Mouse (Mus musculus): ENCODE results near the gene Usp40. TPM values are rescaled to one million over a fixed set of nuclear protein-coding genes. Genes with fewer than 3 reads are reported as not detected.

The Usp40 gene
- polyA plus RNA-seq, 1 experiment from 2014 or later: 54.0 TPM

DNA sequence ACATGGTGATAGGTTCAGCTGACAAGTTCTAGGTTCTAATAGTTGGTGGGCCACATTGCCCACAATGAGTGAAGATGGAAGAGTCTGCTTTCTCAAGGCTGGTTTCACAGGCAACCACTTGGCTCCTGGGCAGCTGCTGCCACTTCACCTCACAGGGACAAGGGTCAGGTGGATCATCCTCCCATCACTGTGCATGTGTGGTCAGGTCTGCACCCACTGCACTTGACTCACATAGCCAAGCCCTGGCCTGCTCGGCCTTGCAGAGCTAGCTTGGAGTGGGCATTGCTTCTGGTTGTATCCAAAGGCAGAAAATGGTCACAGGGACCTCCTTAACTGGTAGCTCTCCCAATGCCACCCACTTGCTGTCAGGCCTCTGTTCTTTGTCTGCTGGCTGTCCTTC, 66.6 kb downstream of the Usp40 start:
- H3K4me2 ChIP-seq: no peak overlapping the region
- H3K27me3 ChIP-seq: no peaks in the 10 kb centered on the region
- no peak overlapping the region for H3K9ac ChIP-seq
- H3K36me3 ChIP-seq: peaks cover 100% of the 10 kb centered on the region
- ATAC-seq (ENCODE audit: insufficient number of reproducible peaks, insufficient read depth, low FRiP score, low TSS enrichment, low read depth): no peak
- H3K27ac ChIP-seq: no peak overlapping the region
- H3K9me3 ChIP-seq: no peaks in the 10 kb centered on the region
- no peaks in the 10 kb centered on the region for H3K4me1 ChIP-seq
- WGBS: 81% methylated on average over 1 of the region's 1 CpGs
- H3K4me3 ChIP-seq: no peak overlapping the region

DNA sequence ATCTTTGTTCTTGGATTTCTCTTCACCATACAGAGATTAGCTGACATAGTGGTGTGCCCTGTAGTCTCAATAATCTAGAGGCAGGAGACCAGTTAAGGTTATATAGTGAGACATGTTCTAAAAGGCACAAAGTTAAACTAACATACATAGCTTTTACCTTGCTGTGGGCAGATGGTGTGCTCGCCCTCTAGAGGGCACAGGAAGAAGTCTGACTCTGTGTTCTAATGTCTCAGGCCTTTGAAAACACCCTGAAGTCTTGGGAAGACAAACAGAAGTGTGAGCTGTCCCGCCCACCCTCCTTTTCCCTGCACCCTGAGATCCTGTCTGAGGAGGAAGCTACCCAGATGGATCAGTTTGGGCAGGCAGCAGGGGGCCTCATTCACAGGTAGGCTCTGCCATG, 71.8 kb downstream of the Usp40 start:
- Histone ChIP-seq H3K36me3 (peaks cover 88% of the 10 kb centered on the region), H3K4me2 (no peak overlapping the region), H3K27ac (no peak overlapping the region), H3K27me3 (no peaks in the 10 kb centered on the region), H3K4me3 (no peak overlapping the region), H3K9me3 (no peaks in the 10 kb centered on the region), H3K4me1 (no peaks in the 10 kb centered on the region), H3K9ac (no peak overlapping the region)
- WGBS: 50% methylated on average over 2 of the region's 2 CpGs
- ATAC-seq (ENCODE audit: insufficient number of reproducible peaks, insufficient read depth, low FRiP score, low TSS enrichment, low read depth): no peak

DNA sequence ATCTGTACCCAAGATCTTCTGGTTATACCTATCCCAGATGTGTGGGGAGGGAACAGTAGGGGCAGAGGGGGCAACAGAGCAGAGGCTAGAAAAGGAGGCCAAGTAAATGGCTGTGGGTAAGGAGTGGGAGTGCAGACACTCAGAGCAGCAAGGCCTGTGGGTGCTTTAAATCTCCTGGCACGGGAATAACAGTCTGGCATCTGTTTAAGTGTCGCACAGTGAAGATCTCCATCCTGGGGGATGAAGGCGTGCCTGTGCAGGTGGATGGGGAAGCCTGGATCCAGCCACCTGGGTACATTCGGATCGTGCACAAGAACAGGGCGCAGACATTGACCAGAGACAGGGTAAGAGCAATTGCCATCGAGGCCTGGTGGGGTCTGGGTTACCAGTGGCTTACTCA, 72.3 kb downstream of the Usp40 start:
- Histone ChIP-seq H3K9ac (no peak overlapping the region), H3K27ac (no peak overlapping the region), H3K4me2 (no peak overlapping the region), H3K27me3 (no peaks in the 10 kb centered on the region), H3K9me3 (no peaks in the 10 kb centered on the region), H3K36me3 (peaks cover 88% of the 10 kb centered on the region), H3K4me1 (no peaks in the 10 kb centered on the region), H3K4me3 (no peak overlapping the region)
- 88% methylated on average over 7 of the region's 7 CpGs for WGBS
- no peak for ATAC-seq (ENCODE audit: insufficient number of reproducible peaks, insufficient read depth, low FRiP score, low TSS enrichment, low read depth)

DNA sequence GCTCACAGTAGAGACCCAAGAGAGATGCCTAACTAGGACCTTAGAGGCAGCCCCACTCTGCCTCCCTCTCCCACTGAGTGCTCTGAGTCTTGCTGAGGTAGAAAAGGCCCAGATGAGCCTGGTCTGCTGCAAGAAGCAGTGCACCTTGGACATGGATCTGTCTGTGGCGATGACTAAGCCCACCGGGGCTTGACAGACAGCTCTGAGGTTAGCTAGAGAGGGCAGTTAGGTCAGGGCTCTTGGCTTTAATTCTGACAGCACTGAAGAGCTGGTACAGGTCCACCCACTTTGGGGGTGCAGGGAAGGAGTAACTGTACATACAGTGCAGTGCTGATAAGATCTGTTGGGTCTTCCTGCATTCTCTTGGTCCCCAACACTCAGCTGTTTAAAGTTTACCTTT, 72.8 kb downstream of the Usp40 start:
- H3K4me1 ChIP-seq: no peaks in the 10 kb centered on the region
- no peak for ATAC-seq (ENCODE audit: insufficient number of reproducible peaks, insufficient read depth, low FRiP score, low TSS enrichment, low read depth)
- no peak overlapping the region for H3K9ac ChIP-seq
- H3K9me3 ChIP-seq: no peaks in the 10 kb centered on the region
- no peak overlapping the region for H3K27ac ChIP-seq
- H3K4me3 ChIP-seq: no peak overlapping the region
- H3K36me3 ChIP-seq: peaks cover 88% of the 10 kb centered on the region
- H3K4me2 ChIP-seq: no peak overlapping the region
- no peaks in the 10 kb centered on the region for H3K27me3 ChIP-seq
- 87% methylated on average over 2 of the region's 2 CpGs for WGBS

DNA sequence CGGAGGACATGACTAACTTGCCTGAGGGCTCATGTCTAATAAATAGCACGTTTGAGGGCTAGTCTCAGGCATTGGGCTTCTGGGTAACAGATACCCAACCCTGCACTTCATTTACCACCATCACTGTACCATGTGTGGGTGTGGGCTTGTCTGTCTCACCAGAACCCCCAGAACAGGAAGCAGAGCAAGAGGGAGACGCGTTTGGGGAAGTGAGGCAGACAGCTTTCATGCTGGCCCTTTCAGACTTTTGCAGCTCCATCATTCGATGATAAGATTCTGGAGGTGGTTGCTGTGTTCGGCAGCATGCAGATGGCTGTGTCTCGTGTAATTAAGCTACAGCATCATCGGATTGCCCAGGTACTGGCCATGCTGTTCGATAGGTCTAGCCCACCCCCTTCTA, 73.3 kb downstream of the Usp40 start:
- H3K4me3 ChIP-seq: no peak overlapping the region
- no peak for ATAC-seq (ENCODE audit: insufficient number of reproducible peaks, insufficient read depth, low FRiP score, low TSS enrichment, low read depth)
- peaks cover 87% of the 10 kb centered on the region for H3K36me3 ChIP-seq
- H3K9ac ChIP-seq: no peak overlapping the region
- no peaks in the 10 kb centered on the region for H3K27me3 ChIP-seq
- H3K9me3 ChIP-seq: no peaks in the 10 kb centered on the region
- H3K4me1 ChIP-seq: no peaks in the 10 kb centered on the region
- no peak overlapping the region for H3K4me2 ChIP-seq
- no peak overlapping the region for H3K27ac ChIP-seq
- 75% methylated on average over 9 of the region's 9 CpGs for WGBS

DNA sequence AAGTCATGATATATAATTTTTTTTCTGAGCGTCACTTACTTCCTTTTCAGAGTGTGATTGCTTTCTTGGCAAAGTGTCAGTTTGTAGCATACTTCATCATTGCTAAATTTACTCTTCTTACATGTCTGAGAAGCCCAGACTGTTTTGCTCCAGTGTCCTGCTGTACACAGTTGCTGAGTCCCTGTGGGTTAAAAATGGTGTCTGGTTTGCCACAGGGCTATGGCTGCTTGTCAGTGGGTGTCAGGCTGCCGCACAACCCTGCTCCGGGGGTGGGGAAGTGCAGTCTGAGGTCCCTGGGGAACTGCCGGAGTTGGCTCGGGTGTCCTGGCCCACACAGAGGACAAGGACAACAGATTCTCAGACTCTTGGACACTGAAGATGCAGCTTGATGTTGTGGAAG, 75.3 kb downstream of the Usp40 start:
- no peak overlapping the region for H3K4me3 ChIP-seq
- peaks cover 80% of the 10 kb centered on the region for H3K36me3 ChIP-seq
- no peaks in the 10 kb centered on the region for H3K27me3 ChIP-seq
- ATAC-seq (ENCODE audit: insufficient number of reproducible peaks, insufficient read depth, low FRiP score, low TSS enrichment, low read depth): no peak
- H3K4me1 ChIP-seq: no peaks in the 10 kb centered on the region
- no peaks in the 10 kb centered on the region for H3K9me3 ChIP-seq
- H3K27ac ChIP-seq: no peak overlapping the region
- 71% methylated on average over 5 of the region's 5 CpGs for WGBS
- H3K9ac ChIP-seq: no peak overlapping the region
- no peak overlapping the region for H3K4me2 ChIP-seq

DNA sequence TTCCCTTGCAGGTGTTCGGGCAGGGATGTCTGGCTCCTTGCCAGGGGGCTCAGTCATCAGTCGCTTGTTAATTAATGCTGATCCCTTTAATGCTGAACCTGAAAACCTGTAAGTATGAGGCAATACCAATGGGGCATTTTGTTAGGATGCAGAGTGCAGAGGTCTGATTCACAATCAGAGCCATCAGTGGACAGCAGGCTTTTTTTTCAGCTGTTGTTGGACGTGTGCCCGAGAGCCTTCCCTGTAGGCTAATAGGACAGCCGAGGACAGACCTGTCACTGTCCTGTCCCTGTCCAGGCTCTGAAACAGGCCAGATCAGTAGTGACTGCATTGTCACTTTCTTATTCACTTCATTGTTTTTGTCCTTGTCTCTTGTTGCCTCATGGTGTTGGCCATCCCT, 78.6 kb downstream of the Usp40 start:
- WGBS: 76% methylated on average over 5 of the region's 5 CpGs
- Histone ChIP-seq H3K9me3 (no peaks in the 10 kb centered on the region), H3K27me3 (no peaks in the 10 kb centered on the region), H3K9ac (no peak overlapping the region), H3K4me2 (no peak overlapping the region), H3K4me3 (no peak overlapping the region), H3K4me1 (no peaks in the 10 kb centered on the region), H3K36me3 (peaks cover 81% of the 10 kb centered on the region), H3K27ac (no peak overlapping the region)
- ATAC-seq (ENCODE audit: insufficient number of reproducible peaks, insufficient read depth, low FRiP score, low TSS enrichment, low read depth): no peak

DNA sequence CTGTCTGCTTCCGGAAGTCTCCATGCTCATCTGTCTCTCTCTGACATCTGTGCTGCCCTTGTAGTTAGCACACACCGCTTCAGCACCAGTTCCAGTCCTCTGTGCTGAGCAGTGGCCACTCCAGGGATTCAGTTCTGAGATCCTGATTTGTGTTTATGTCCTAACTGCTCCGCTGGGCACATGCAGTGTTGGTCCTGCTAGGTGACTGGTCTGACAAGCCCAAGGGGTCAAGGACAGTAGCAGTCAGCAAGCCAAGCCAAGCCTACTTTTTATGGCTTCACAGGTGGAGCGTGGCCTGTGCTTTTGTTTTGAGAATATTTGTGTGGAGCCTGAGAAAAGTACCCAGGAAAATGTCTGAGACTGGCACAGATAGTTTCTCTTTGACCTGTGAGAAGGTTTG, 83.5 kb downstream of the Usp40 start:
- H3K27me3 ChIP-seq: no peaks in the 10 kb centered on the region

DNA sequence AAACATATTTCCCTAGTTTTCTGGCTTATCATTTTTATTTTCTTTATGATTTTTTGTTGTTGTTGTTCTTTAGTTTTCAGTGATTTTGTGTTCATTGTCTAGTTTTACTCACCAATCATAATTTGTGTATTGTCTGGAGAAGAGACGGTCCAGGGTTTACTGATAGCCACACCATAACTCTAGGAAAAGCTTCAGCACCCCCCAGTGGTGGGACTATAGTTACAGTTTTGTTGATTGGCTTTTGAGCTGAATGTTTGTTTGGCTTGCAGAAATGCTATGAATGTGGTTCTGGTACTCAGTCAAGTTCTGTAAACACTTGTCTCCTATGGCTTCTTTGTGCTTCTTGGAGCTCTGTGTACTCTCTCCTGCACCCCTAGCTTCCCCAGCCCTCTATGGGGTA, 85.7 kb downstream of the Usp40 start:
- Histone ChIP-seq H3K36me3 (peaks cover 81% of the 10 kb centered on the region), H3K27ac (no peak overlapping the region), H3K4me2 (no peak overlapping the region), H3K27me3 (no peaks in the 10 kb centered on the region), H3K9ac (no peak overlapping the region), H3K9me3 (no peaks in the 10 kb centered on the region), H3K4me1 (no peaks in the 10 kb centered on the region), H3K4me3 (no peak overlapping the region)
- no peak for ATAC-seq (ENCODE audit: insufficient number of reproducible peaks, insufficient read depth, low FRiP score, low TSS enrichment, low read depth)
- WGBS: 50% methylated on average over 1 of the region's 1 CpGs

More for the DNA sequence above, 83.5 kb downstream of the Usp40 start:
- no peaks in the 10 kb centered on the region for H3K9me3 ChIP-seq
- no peak overlapping the region for H3K27ac ChIP-seq
- H3K36me3 ChIP-seq: peaks cover 77% of the 10 kb centered on the region
- H3K4me3 ChIP-seq: no peak overlapping the region
- no peak overlapping the region for H3K4me2 ChIP-seq
- no peak overlapping the region for H3K9ac ChIP-seq
- 91% methylated on average over 4 of the region's 4 CpGs for WGBS
- no peak for ATAC-seq (ENCODE audit: insufficient number of reproducible peaks, insufficient read depth, low FRiP score, low TSS enrichment, low read depth)
- no peaks in the 10 kb centered on the region for H3K4me1 ChIP-seq

DNA sequence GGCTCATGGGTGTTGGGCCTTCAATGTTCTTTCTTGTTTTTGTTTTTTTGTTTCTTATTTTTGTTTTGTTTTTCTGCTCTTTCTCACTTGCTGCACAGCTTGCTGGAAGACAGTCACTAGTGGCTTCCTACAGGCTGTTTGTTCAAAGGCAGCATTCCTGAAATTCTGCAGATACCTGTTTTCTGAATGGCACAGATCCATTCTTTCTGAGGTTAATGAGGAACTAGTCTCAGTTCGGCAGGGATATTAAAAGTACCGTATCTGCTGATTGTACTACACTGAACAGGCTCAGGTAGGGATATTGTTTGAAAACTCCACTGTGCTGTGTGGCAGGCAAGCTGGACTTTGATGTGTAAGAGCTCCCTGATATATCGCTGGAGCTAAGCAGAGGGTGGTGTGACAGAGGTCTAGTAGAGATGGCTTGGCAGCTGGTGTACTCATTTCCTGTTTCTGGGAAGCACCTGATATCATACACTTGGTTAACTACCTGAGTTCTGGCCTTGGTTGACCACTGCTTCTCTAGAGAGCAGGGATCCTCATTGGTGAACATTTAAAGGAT, 88.2 kb downstream of the Usp40 start:
- H3K9me3 ChIP-seq: no peaks in the 10 kb centered on the region
- 85% methylated on average over 3 of the region's 3 CpGs for WGBS
- no peak overlapping the region for H3K27ac ChIP-seq
- no peaks in the 10 kb centered on the region for H3K4me1 ChIP-seq
- H3K27me3 ChIP-seq: no peaks in the 10 kb centered on the region
- no peak overlapping the region for H3K9ac ChIP-seq
- H3K36me3 ChIP-seq: peaks cover 76% of the 10 kb centered on the region
- H3K4me2 ChIP-seq: no peak overlapping the region
- ATAC-seq (ENCODE audit: insufficient number of reproducible peaks, insufficient read depth, low FRiP score, low TSS enrichment, low read depth): no peak
- no peak overlapping the region for H3K4me3 ChIP-seq

DNA sequence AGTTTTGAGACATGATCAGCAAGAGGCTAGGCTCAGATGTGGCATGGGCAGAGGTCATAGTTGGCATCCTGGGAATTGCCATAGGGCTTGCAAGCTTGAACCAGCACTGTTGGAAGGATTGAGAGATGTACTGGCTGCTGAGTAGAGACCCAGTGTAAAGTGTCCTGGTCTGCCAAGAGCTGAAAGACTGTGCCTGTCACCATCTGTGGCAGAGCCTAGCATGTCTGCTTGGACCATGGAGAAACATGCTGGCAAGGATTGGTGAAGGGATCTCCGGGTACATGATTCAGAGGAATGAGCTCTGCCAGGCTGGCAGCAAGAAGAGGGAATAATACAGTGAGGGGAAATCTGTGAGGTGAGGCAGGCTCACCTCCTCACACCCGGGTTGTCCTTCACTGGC, 90.3 kb downstream of the Usp40 start:
- Histone ChIP-seq H3K4me2 (no peak overlapping the region), H3K9ac (no peak overlapping the region), H3K4me3 (no peak overlapping the region), H3K27me3 (no peaks in the 10 kb centered on the region), H3K9me3 (no peaks in the 10 kb centered on the region), H3K4me1 (no peaks in the 10 kb centered on the region), H3K27ac (no peak overlapping the region), H3K36me3 (peaks cover 59% of the 10 kb centered on the region)
- 87% methylated on average over 2 of the region's 2 CpGs for WGBS
- no peak for ATAC-seq (ENCODE audit: insufficient number of reproducible peaks, insufficient read depth, low FRiP score, low TSS enrichment, low read depth)

DNA sequence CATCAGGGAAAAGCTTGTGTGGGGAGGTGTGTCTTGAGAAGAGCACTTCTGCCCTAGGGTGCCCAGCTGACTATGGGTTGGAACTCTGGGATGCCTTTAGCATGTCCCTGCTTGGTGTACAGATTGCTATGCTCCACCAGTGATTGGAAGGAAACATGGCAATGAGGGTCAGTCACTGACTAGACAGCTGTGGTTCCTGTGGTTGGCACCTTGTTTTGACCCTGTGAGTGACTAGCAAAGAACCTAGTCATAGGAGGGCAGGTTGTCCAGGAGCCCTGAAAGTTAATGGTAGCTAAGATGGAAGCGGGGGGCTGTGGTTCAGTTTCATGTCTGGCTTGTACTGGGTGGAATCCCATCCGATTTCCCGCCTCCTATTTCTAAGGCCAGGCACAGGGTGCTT, 91.0 kb downstream of the Usp40 start:
- Histone ChIP-seq H3K4me3 (no peak overlapping the region), H3K27ac (no peak overlapping the region), H3K4me1 (no peaks in the 10 kb centered on the region), H3K27me3 (no peaks in the 10 kb centered on the region), H3K4me2 (no peak overlapping the region), H3K9ac (no peak overlapping the region), H3K9me3 (no peaks in the 10 kb centered on the region), H3K36me3 (peaks cover 59% of the 10 kb centered on the region)
- ATAC-seq (ENCODE audit: insufficient number of reproducible peaks, insufficient read depth, low FRiP score, low TSS enrichment, low read depth): no peak
- 93% methylated on average over 3 of the region's 3 CpGs for WGBS

DNA sequence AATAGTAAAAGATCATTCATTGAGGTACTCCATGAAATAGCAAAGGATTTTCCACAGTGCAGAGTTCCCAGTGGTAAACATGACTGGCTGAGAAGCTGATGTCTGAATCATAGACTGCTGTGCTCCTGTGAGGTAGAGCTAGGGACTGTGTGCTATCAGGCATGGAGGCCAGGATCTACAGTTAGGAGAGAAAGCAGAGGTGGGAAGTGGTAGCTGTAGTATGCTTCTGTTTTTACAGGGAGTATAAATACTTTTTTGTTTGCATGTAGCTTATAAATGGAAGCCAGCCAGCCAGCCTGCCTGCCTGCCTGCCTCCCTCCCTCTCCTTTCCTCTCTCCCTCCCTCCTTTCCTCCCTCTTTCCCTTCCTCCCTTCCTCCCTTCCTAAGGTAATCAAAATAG, 95.0 kb downstream of the Usp40 start:
- H3K9me3 ChIP-seq: no peaks in the 10 kb centered on the region
- H3K4me3 ChIP-seq: no peak overlapping the region
- no peak for ATAC-seq (ENCODE audit: insufficient number of reproducible peaks, insufficient read depth, low FRiP score, low TSS enrichment, low read depth)
- no peaks in the 10 kb centered on the region for H3K4me1 ChIP-seq
- no peaks in the 10 kb centered on the region for H3K27me3 ChIP-seq
- H3K9ac ChIP-seq: no peak overlapping the region
- H3K4me2 ChIP-seq: no peak overlapping the region
- no peak overlapping the region for H3K27ac ChIP-seq
- peaks cover 41% of the 10 kb centered on the region for H3K36me3 ChIP-seq

All from embryonic facial prominence, embryonic 13.5 days (tissue).